Mouse (Mus musculus) megakaryocyte-erythroid progenitor cell, adult 5-6 weeks (primary cell): ENCODE measurements around the gene Stx3. TPM values are rescaled to one million over a fixed set of nuclear protein-coding genes. Genes with fewer than 3 reads are reported as not detected.

Source experiments
- ATAC-seq: replicated peaks from 2 replicates; pipeline ENCODE4 v1.8.0; 2016; ENCODE audit warnings: mild to moderate bottlenecking, inconsistent platforms; ENCODE audit not compliant: severe bottlenecking, poor library complexity, low FRiP score, low TSS enrichment
- total RNA-seq, 2 experiments: library from RNA; stranded (forward) in 1 of 2; stranded (reverse) in 1 of 2; fragments of 200-1000, 215-1000 nt in 1 of 2; fragments of >200 nt in 1 of 2; fragmentation: Nextera tagmentation in 1 of 2; gene quantifications; 2 replicates each; pipeline ENCODE4 v1.2.3; 2014 to 2017

The Stx3 gene
- total RNA-seq (2014; fragmentation: Nextera tagmentation) (5.6 and 8.0 TPM in 2 replicates), total RNA-seq (2017) (6.2 and 16.5 TPM in 2 replicates)

DNA sequence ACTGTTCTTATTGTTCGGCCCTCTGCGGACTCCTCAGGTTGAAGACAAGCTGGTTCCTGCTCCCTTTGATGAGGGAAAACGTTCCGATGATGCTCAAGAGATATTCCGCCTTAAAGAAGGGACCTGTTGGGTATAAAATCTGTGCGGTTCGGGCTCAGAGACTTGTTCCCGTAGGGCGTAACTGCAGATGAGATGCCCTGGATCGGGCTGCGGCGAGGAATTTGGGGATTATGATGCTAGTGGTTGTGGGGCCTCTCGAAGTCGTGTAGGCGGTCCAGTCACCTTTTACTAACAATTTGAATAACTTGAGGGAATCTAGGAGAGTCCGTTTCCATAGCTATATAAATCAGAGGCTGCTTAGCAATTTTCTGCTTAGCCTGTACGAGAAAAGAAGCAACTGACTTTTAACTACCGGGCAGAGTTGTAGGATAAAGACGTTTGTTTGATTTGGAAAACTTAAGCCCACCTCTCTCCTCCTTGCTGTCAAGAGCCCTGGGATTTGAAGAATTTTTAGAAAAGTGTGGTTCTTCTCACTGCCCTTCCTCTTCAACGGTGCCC is at the start of gene Stx3:
Gene Stx3 (minus strand): TSS at position 261 of the 558 bp plus-strand sequence.
- no peak; the same call in 1 of the 2 replicates for ATAC-seq

DNA sequence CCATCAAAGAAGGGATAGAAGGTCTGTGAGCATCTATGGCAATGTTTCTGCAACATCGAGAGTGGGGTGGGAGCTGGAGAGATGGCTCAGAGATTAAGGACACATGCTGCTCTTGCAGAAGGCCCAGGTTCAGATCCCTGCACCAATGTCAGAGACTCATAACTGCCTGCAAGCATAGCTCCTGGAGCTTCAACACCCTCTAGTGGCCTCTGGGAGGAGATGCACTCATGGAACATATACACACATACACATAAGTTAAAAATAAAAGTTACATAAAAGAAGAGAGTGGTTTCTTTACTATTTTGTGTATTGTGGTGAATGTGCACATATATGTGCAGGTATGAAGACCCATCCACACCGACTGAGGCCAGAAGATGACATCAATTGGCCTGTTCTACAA is 48.6 kb upstream of the Stx3 start:
- ATAC-seq: no peak

DNA sequence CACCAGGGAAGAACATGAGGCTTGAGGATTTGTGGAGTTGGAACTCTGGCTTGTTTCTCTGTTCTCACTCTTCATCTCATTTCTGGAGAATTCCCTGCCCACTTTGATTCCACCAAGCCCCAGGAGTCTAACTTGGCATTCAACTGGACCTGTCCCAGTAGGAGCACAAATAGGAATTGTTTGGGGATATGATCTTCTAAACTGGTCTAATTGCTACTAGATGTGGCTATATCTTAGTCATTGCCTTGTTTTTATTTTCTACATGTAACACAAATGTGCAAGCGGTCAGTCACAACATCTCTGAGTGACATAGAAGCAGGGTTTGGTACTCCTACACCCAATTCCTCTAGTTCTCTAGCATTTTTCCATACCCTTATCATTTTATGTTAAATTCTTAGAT is 41.8 kb upstream of the Stx3 start, which contains the start of gene Olfr1418:
Gene Olfr1418 (minus strand): TSS at position 101 of the 400 bp plus-strand sequence.
- no peak for ATAC-seq

DNA sequence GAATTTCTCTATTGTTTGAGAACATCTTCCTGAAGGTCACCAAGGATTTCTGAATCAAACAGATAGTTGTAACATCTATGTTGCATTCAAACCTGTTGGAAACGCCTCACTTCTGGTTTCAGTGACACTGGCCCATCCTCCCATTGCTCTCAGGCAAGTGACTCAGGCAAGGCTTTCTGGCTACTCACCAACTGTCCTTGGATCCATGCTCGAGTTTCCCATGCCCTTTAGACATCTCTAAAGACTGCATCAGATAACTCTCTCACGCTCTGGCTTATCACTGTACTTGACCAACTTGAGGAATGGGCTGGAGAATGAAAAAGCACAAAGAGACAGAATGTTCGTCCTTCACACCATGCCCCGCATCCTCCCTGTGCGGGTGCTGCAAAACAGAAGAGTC is 37.3 kb upstream of the Stx3 start:
- no peak for ATAC-seq

DNA sequence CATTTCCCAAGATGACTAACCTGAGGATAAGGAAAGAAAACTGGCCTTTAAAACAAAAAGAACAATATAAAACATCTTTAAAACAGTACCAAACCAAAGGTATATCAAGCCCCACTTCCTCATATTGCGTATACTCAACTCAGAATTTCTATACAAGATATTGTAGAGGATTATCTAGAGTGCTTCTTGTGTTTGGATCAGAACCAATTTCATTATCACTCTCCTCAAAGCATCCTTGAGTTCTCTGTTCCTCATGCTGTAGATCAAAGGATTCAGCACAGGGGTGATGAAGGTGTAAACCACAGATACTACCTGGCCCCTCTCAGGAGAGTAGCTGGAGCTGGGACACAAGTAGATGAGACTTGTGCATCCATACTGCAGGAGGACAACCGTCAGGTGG is 35.6 kb upstream of the Stx3 start:
- ATAC-seq: no peak

DNA sequence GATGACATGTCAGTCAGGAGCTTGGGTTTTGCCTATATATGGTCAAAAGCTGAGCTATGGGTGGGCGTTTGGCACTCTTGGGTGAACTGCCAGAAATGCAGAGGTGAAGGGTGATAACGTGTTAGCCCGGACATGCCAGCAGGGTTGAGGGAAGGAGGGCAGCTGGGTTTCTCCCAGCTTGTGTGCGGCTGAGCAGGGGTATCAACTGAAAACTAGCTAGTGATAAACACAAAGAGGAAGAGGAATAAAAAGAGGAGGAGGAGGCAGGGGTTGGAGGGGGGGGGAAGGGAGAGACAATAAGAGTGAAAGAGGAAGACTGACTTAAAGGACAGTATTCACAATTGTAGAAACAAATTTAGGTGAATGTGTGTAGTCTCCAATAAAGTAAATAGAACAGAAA is 33.4 kb upstream of the Stx3 start:
- no peak for ATAC-seq

DNA sequence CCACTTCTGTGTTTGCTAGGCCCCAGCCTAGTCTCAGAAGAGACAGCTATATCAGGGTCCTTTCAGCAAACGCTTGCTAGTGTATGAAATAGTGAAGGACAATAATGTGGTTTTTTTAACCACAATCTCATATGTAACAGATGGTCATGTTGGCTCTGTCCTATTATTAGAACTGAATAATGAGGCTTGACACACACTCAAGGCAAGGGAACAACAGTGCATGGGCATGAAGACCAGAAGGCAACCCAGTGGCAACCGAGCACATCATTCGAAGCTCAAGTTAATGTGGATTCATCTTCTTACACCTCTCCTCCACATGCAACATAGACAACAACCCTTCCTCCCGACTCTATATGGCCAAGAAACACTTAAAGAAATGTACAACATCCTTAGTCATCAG is 27.1 kb upstream of the Stx3 start:
- no peak for ATAC-seq

DNA sequence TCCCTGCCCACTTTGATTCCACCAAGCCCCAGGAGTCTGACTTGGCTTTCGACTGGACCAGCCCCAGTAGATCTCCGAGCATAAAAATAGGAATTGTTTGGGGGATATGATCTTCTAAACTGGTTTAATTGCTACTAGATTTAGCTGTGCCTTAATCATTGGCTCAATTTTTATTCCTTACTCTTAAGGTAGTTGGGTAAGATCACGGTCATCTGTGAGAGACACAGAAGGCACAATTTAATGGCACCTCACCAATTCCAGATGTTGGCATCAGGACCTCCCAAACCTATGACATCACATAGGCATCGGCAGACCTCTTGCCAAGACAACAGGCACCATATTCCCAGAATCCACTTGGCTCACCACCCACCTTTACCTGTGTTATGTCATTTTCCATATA is 19.9 kb upstream of the Stx3 start, which contains the start of gene Olfr1417:
Gene Olfr1417 (minus strand): TSS at position 101 of the 400 bp plus-strand sequence.
- no peak for ATAC-seq

DNA sequence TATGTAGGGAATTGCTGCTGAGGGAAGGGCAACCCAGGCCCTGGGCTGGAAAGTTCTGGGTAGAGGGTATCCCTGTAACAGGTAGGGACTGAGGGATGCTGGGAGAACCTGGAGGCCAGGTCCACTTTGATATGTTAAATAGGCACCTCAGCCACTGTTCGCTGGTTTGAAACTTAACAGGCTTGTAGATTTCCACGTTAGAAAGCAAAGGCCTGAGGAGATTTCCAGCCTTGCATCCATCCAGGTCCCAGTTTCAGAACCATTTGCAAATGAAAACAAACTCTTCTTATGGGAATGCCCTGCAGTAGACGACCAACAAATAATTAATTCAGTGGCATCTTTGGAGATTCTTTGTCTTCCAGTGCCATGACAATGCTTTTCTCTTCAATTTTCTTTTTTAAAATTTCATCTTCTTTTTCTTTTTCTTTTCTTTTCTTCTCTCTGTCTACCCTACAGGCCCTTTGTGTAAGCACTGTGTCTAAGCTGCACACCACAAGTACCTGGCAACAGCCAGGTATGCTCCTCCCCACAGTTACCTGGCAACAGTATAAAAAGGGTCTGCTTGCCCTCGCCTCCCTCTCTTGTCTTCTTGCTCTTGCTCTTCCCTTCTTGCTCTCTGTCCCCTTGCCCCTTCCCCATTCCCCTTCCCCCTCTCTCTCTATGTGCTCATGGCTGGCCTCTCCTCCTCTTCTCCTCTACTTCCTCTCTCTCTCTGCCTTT is 4.3 kb upstream of the Stx3 start:
- no peak for ATAC-seq

DNA sequence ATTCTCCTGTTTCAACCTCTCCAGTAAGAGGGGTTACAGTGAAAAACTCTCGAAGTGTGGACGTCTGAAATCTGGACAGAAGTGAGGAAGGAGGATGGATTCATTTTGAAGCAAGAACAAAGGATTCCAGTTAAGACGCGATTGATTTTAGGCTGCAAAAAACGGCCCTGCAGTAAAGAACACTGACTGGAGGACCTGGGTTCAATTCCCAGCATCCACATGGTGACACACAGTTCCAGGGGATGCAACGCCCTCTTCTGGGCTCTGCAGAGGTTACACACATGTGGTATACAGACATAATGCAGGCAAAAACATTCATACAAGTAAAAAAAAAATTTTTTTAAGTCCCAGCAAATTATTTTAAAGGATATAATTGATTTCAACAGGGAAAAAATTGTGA is 1.0 kb upstream of the Stx3 start:
- no peak for ATAC-seq

DNA sequence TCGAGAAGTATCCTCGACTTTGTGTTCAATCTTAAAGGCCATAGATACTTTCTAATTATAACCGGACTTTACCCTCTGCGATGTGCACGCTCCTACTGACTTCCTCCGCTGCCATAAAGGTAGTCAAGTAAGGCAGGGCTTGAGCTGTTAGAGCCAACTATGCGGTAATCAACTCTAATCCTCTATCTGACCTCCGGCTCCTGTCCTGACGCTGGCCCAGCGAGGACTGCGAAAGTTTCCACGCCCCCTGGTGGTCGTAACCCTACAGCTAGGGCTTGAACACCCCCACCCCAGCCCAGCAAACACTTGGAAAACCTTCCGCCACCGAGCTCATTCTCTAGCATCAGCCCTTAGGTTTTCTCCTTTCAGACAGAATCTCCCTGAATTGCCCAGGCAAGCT is 597 bp upstream of the Stx3 start:
- ATAC-seq: peak; percentile 74

DNA sequence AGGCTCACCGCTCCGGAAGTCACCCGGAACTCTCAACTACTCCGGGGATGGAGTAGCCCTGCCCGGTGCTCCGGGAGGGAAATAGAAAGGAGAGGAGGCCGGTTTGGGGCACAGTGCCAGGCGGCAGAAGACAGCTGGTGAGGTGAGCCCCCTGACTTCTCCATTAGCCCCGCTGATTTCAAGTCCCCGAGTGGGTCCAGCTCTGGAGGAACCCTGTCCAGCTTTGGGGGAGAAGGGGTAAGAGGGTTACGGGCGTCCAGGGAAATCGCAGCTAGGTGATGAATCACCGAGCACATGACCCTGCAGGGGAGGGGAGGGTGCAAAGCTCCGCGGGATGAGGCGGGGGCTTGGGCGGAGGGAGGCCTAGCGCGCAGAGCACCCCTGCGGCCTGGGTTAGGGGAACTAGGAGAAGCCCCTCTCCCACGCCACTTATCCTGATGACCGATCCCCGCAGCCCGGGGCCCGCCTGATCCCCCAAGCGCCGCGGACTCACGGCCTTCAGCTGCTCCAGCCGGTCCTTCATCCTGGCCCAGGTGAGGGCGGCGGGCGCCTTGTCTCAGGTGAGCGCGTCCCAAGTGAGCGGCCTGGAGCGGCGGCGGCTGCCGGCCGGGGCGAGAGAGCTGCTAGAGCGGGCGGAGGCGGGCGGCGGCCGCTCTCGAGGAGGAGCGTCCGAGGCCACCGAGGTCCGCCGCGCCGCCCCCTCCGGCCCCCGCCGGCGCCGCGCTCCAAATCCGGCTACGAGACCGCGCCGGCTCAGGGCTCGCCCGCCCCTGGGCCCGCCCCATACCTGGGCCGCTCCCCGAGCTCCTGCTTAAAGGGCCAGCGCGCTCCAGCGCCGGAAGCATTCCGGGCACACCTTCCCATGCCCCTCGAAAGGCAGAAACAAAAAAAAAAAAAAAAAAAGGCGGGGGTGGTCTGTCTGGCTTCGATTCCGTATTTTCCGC is 732 bp downstream of the Stx3 start:
- no peak for ATAC-seq

DNA sequence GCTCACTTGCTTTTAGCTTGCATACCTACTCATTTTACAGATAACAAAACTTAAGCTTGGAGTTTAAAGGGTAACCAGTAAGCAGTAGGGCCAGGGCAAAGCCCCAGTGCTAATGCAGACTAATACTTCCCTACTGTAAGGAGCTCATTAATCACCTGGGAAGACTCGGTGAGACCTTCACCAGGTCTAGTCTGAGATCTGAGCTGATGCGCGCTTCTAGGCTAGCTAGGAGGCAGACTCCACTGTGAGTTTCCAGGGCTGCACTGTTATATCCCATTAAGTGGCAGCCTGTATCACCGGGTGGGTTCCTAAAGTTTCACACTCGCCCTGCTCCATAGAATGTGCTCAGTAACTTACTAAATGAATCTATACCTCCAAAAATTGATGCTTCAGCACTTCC is 1.6 kb downstream of the Stx3 start:
- no peak for ATAC-seq

DNA sequence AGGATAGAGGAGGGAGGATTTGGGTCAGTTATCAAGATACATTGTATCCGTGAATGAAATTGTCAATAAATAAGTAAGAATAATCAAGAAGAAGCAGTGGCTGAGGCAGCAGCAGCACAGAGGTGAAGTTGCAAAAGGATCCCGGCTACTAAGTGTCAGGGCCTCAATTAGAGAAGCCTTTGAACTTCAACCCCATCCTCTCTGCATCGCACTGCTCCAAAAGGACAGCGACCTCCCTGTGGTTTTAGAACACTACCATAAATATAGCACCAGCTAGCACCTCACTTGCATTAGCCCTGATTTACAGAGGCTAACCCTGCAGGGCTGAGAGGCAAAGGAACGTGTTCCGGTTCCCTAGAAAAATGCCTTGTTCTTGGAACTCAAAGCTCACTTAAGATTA is 2.5 kb downstream of the Stx3 start:
- no peak for ATAC-seq

DNA sequence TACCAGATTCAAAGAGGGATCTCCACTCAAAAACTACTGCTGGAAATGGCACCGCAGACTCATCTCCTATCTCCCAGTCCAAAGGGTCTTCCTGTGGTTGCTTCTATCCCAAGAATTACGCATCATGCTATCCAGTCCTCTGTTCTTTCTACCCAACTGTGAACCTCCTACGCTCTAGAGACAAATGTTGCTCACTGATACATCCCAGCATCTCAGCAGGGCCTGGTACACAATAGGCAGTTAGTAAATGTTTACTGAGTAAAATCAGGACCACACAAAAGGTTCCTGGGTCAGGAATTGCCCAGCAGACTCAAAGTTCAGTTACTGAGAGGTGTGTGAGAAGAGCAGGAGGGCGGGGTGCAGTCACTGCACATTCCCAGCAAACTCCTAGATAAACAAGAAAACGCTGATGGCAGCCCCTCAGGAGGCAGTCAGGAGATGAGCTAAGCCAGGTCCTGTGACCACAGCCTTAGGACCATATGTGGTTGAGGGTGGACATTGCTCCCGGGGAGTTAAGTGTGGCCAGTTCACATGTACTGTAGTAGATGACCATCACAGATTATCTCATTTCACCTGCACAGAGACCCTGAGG is 4.4 kb downstream of the Stx3 start:
- ATAC-seq: no peak

DNA sequence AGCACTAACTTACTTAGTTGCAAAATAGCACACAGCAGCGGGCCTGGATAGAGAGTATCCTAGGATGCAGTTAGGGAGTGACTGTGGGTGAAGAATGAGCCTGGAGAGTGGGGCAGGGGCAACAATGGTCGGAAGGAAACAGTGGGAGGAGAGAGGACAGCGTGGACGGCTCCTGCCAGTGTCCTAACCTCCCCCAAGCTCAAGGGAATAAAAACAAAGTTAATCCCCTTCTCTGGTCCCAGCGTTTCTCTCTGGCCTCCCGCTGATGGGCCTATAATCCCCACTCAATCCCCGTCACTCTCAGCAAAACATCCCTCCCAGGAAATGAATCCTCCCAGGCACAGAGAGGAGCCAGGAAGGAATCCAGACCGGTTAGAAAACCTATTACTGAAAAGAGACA is 5.6 kb downstream of the Stx3 start:
- ATAC-seq: no peak

DNA sequence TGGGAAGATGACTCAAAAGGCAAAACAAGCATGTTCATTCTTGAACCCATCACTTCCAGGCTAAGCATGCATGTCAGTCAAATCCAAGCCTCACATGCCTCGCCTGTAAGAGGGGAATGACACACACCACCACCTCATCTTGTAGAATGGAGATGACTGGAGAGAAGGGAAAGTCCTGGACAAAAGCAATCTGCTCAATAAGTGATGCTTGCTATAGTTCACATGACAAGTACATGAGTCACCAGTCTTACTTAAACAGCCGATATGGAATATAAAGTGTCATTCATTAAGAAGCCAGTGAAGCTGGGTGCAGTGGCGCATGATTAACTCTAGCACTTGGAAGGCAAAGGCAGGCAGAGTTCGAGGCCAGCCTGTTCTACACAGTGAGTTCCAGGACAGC is 6.1 kb downstream of the Stx3 start:
- no peak for ATAC-seq

DNA sequence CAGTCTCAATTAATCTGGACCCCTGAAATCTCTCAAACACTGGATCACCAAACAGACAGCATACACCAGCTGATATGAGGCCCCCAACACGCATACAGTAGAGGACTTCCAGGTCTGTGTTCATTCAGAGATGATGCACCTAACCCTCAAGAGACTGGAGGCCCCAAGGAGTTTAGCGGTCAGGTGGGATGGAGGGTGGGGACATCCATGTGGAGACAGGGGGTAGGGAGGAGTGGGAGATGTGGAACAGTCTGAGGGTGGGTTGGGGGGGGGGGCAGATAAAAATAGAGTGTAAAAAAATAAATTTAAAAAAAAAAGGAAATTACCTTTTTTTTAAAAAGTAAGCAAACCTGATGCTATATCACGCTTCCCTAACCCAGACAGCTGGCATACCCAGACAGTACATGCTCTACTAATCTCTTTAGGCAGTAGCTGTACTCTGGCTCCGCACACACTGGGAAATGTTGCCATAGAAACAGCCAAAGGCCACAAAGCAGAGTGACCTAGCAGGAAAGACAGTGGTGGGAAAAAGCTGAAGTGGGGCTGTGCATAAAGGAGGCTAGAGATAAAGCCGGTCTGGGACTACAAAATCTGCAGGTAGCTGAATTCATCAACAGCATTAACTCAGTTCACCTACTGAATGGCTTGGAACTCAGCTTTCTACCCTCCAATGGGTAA is 7.4 kb downstream of the Stx3 start:
- ATAC-seq: peak; percentile 50

DNA sequence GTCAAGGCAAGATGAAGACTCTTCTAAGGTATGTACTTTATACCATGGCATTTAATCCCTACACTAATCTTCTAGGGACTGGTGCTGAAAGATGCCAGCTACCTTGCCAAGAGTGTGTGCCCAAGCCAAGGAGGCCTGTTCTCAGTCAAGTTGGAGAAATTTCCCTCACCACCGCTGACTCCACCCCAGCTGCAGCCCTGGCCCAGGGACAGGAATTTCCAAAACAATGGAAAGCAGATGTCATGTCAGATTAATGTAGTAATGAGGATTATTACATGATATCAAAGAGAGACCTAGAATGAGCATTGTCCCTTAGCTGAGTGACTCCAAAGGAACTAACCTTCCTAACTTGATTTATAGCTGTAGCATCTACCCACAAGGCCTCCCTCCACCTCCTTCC is 8.3 kb downstream of the Stx3 start:
- ATAC-seq: no peak
